Mouse (Mus musculus): ENCODE results near the gene 5430427O19Rik. TPM values are rescaled to one million over a fixed set of nuclear protein-coding genes. Genes with fewer than 3 reads are reported as not detected.

5430427O19Rik gene
- polyA plus RNA-seq (2012; fragmentation: generic; extraction: Trizol): not detected
- long read RNA-seq, experiment 1, partial matches to known transcripts: 0 of 1 reads
- long read RNA-seq, experiment 1, other reads (novel, unspliced or antisense): 1 of 1 reads
- long read RNA-seq, experiment 2: 0 reads

GRCm38 (mm10) chrX:85869914-85870483 is at the start of gene 5430427O19Rik:
Gene 5430427O19Rik, plus strand, starts transcription at chrX:85870354.
- no peak within 1 kb of the TSS for H3K4me3 ChIP-seq (ENCODE audit: insufficient read depth, poor library complexity, severe bottlenecking)

GRCm38 (mm10) chrX:85827719-85828453 is 42.3 kb upstream of the 5430427O19Rik start:
- no peak overlapping the region for H3ac ChIP-seq (ENCODE audit: control insufficient read depth, insufficient read length, low read depth)
- no peaks in the 10 kb centered on the region for H3K36me3 ChIP-seq (ENCODE audit: control insufficient read depth, insufficient read depth)
- TF ChIP-seq MYOD1 (IDR thresholded peaks at IDR 0.05; ENCODE audit: control insufficient read depth, insufficient read length, low read depth) (no peak), MYOG (IDR thresholded peaks at IDR 0.05; ENCODE audit: control insufficient read depth, extremely low read depth, insufficient read length) (no peak), MAX (IDR thresholded peaks at IDR 0.05) (no peak), USF1 (IDR thresholded peaks at IDR 0.05; ENCODE audit: low read depth) (no peak), CTCF (IDR thresholded peaks at IDR 0.05; ENCODE audit: control insufficient read depth, insufficient read depth, insufficient read length) (no peak), CEBPB (IDR thresholded peaks at IDR 0.05; ENCODE audit: low read depth) (no peak), FOSL1 (IDR thresholded peaks at IDR 0.05; ENCODE audit: insufficient read depth, low read length, poor library complexity, severe bottlenecking) (no peak)

More at GRCm38 (mm10) chrX:85869914-85870483, at the start of gene 5430427O19Rik:
- H3K36me3 ChIP-seq (ENCODE audit: control insufficient read depth, insufficient read depth): no peaks in the 10 kb centered on the region
- H3K79me2 ChIP-seq (ENCODE audit: control insufficient read depth, insufficient read depth): no peaks in the 10 kb centered on the region
- no peak within 1 kb of the TSS for H3ac ChIP-seq (ENCODE audit: control insufficient read depth, insufficient read length, low read depth)
- TF ChIP-seq MYOD1 (IDR thresholded peaks at IDR 0.05; ENCODE audit: control insufficient read depth, insufficient read length, low read depth): no peak
- no peak for TF ChIP-seq CTCF (IDR thresholded peaks at IDR 0.05; ENCODE audit: control insufficient read depth, insufficient read depth, insufficient read length)
- no peak for TF ChIP-seq USF1 (IDR thresholded peaks at IDR 0.05; ENCODE audit: low read depth)
- TF ChIP-seq MAX (IDR thresholded peaks at IDR 0.05): no peak
- TF ChIP-seq MYOG (IDR thresholded peaks at IDR 0.05; ENCODE audit: control insufficient read depth, extremely low read depth, insufficient read length): no peak
- TF ChIP-seq FOSL1 (IDR thresholded peaks at IDR 0.05; ENCODE audit: insufficient read depth, low read length, poor library complexity, severe bottlenecking): no peak
- no peak for TF ChIP-seq CEBPB (IDR thresholded peaks at IDR 0.05; ENCODE audit: low read depth)
- no peaks in the 10 kb centered on the region for H3K27me3 ChIP-seq (ENCODE audit: control insufficient read depth, insufficient read depth, insufficient read length)
- no peaks in the 10 kb centered on the region for H3K79me3 ChIP-seq (ENCODE audit: low read depth)

GRCm38 (mm10) chrX:85829000-85829399 is 41.2 kb upstream of the 5430427O19Rik start:
- no peaks in the 10 kb centered on the region for H3K79me3 ChIP-seq (ENCODE audit: low read depth)
- H3K27me3 ChIP-seq (ENCODE audit: control insufficient read depth, insufficient read depth, insufficient read length): no peaks in the 10 kb centered on the region
- no peak for TF ChIP-seq MYOG (IDR thresholded peaks at IDR 0.05; ENCODE audit: control insufficient read depth, extremely low read depth, insufficient read length)
- TF ChIP-seq FOSL1 (IDR thresholded peaks at IDR 0.05; ENCODE audit: insufficient read depth, low read length, poor library complexity, severe bottlenecking): no peak
- no peak for TF ChIP-seq MAX (IDR thresholded peaks at IDR 0.05)
- TF ChIP-seq CEBPB (IDR thresholded peaks at IDR 0.05; ENCODE audit: low read depth): no peak
- TF ChIP-seq MYOD1 (IDR thresholded peaks at IDR 0.05; ENCODE audit: control insufficient read depth, insufficient read length, low read depth): no peak
- TF ChIP-seq CTCF (IDR thresholded peaks at IDR 0.05; ENCODE audit: control insufficient read depth, insufficient read depth, insufficient read length): no peak
- no peak for TF ChIP-seq USF1 (IDR thresholded peaks at IDR 0.05; ENCODE audit: low read depth)
- no peaks in the 10 kb centered on the region for H3K36me3 ChIP-seq (ENCODE audit: control insufficient read depth, insufficient read depth)
- no peak overlapping the region for H3K4me3 ChIP-seq (ENCODE audit: insufficient read depth, poor library complexity, severe bottlenecking)
- no peaks in the 10 kb centered on the region for H3K79me2 ChIP-seq (ENCODE audit: control insufficient read depth, insufficient read depth)
- H3ac ChIP-seq (ENCODE audit: control insufficient read depth, insufficient read length, low read depth): no peak overlapping the region

More at GRCm38 (mm10) chrX:85827719-85828453, 42.3 kb upstream of the 5430427O19Rik start:
- H3K79me3 ChIP-seq (ENCODE audit: low read depth): no peaks in the 10 kb centered on the region
- no peaks in the 10 kb centered on the region for H3K79me2 ChIP-seq (ENCODE audit: control insufficient read depth, insufficient read depth)
- no peaks in the 10 kb centered on the region for H3K27me3 ChIP-seq (ENCODE audit: control insufficient read depth, insufficient read depth, insufficient read length)
- H3K4me3 ChIP-seq (ENCODE audit: insufficient read depth, poor library complexity, severe bottlenecking): no peak overlapping the region

- Histone ChIP-seq H3ac (ENCODE audit: control insufficient read depth, insufficient read length, low read depth) (no peak overlapping the region), H3K79me3 (ENCODE audit: low read depth) (no peaks in the 10 kb centered on the region), H3K36me3 (ENCODE audit: control insufficient read depth, insufficient read depth) (no peaks in the 10 kb centered on the region)
These were observed 31.0 kb upstream of the 5430427O19Rik start for GRCm38 (mm10) chrX:85839174-85839573.

GRCm38 (mm10) chrX:85855938-85856337 is 14.2 kb upstream of the 5430427O19Rik start:
- H3ac ChIP-seq (ENCODE audit: control insufficient read depth, insufficient read length, low read depth): no peak overlapping the region
- H3K4me3 ChIP-seq (ENCODE audit: insufficient read depth, poor library complexity, severe bottlenecking): no peak overlapping the region
- TF ChIP-seq MAX (IDR thresholded peaks at IDR 0.05) (no peak), MYOD1 (IDR thresholded peaks at IDR 0.05; ENCODE audit: control insufficient read depth, insufficient read length, low read depth) (no peak), CTCF (IDR thresholded peaks at IDR 0.05; ENCODE audit: control insufficient read depth, insufficient read depth, insufficient read length) (no peak)
- no peaks in the 10 kb centered on the region for H3K27me3 ChIP-seq (ENCODE audit: control insufficient read depth, insufficient read depth, insufficient read length)
- no peaks in the 10 kb centered on the region for H3K36me3 ChIP-seq (ENCODE audit: control insufficient read depth, insufficient read depth)
- H3K79me3 ChIP-seq (ENCODE audit: low read depth): no peaks in the 10 kb centered on the region
- H3K79me2 ChIP-seq (ENCODE audit: control insufficient read depth, insufficient read depth): no peaks in the 10 kb centered on the region

More at GRCm38 (mm10) chrX:85839174-85839573, 31.0 kb upstream of the 5430427O19Rik start:
- Histone ChIP-seq H3K27me3 (ENCODE audit: control insufficient read depth, insufficient read depth, insufficient read length) (no peaks in the 10 kb centered on the region), H3K4me3 (ENCODE audit: insufficient read depth, poor library complexity, severe bottlenecking) (no peak overlapping the region), H3K79me2 (ENCODE audit: control insufficient read depth, insufficient read depth) (no peaks in the 10 kb centered on the region)
- TF ChIP-seq MYOD1 (IDR thresholded peaks at IDR 0.05; ENCODE audit: control insufficient read depth, insufficient read length, low read depth): no peak
- no peak for TF ChIP-seq CEBPB (IDR thresholded peaks at IDR 0.05; ENCODE audit: low read depth)
- no peak for TF ChIP-seq USF1 (IDR thresholded peaks at IDR 0.05; ENCODE audit: low read depth)
- no peak for TF ChIP-seq MAX (IDR thresholded peaks at IDR 0.05)

Measured in C2C12 (cell line).